Mouse (Mus musculus) megakaryocyte, embryonic 14.5 days (primary cell): ENCODE data around the gene Tmem178b.

ENCODE experiments used
- FLI1 ChIP-seq: IDR thresholded peaks from 2 replicates; pipeline ENCODE4 v1.6.1; 2012; ENCODE audit warnings: low read length, inconsistent platforms, mixed read lengths
- GATA1 ChIP-seq: IDR thresholded peaks from 3 replicates; pipeline ENCODE4 v1.6.1; 2012; ENCODE audit warnings: mixed read lengths, low read length, inconsistent platforms, borderline replicate concordance

DNA sequence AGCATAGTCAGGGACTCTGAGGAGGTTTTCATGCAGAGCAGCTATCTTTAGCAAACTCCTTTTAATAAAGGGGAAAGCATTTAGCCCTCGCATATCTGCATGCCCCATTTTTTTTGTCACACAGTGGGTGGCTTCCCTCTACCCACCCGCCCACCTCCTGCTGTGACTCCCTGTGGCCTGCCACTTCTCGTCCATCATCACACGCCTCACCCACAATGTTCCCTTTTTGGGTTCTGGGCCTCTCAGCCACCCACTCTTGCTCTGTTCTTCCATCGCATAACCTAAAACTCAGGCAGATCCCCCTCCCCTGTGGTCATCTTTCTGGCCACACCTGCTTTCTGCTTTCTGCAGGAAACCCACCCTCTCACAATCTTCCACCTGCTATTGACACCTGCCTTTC is 288.3 kb downstream of the Tmem178b start:
- TF ChIP-seq GATA1 (no peak), FLI1 (no peak)
